Mouse (Mus musculus) bone marrow, adult 2 months (tissue): ENCODE results near the gene Fxn. TPM values are rescaled to one million over a fixed set of nuclear protein-coding genes. Genes with fewer than 3 reads are reported as not detected.

Source experiments
- H3K27ac ChIP-seq: fragments of 200-500 bp; 2 replicates; pipeline ENCODE4 v1.5.1; 2012; ENCODE audit warnings: low read depth, mild to moderate bottlenecking, control low read depth, inconsistent platforms, low read length; ENCODE audit not compliant: control insufficient read depth, poor library complexity, insufficient read depth
- H3K4me1 ChIP-seq: fragments of 200-500 bp; 2 replicates; pipeline ENCODE4 v1.6.1; 2011; ENCODE audit warnings: low read length; ENCODE audit not compliant: control insufficient read depth, insufficient read depth
- H3K4me3 ChIP-seq: fragments of 200-500 bp; replicated peaks from 2 replicates; pipeline ENCODE3; 2011; ENCODE audit warnings: mild to moderate bottlenecking, low read depth, low read length, control low read depth; ENCODE audit not compliant: control insufficient read depth
- CTCF ChIP-seq: fragments of 200-500 bp; IDR thresholded peaks from 2 replicates; pipeline ENCODE4 v1.5.1; 2011; ENCODE audit warnings: low read length, control low read depth; ENCODE audit not compliant: control insufficient read depth, insufficient read depth
- POLR2A ChIP-seq: fragments of 200-500 bp; IDR thresholded peaks from 2 replicates; pipeline ENCODE4 v1.6.1; 2011; ENCODE audit warnings: low read depth, mild to moderate bottlenecking, control low read depth, low read length, borderline replicate concordance; ENCODE audit not compliant: control insufficient read depth
- WGBS: fragments of 180-500 bp; shearing (Covaris S2); methylation state at CpG from one replicate; pipeline ENCODE4 v1.1.7; 2018; 5-methylcytosine and 5-hydroxymethylcytosine counted together
- polyA plus RNA-seq: library from polyadenylated mRNA; stranded (reverse); fragments of >200 nt; gene quantifications from 2 replicates; pipeline ENCODE4 v1.2.4, GENCODE M21; 2011; ENCODE audit warnings: low replicate concordance; ENCODE audit not compliant: missing spikeins, insufficient read depth, insufficient read length

The Fxn gene
- polyA plus RNA-seq, 1 experiment, result 30.3 TPM

DNA sequence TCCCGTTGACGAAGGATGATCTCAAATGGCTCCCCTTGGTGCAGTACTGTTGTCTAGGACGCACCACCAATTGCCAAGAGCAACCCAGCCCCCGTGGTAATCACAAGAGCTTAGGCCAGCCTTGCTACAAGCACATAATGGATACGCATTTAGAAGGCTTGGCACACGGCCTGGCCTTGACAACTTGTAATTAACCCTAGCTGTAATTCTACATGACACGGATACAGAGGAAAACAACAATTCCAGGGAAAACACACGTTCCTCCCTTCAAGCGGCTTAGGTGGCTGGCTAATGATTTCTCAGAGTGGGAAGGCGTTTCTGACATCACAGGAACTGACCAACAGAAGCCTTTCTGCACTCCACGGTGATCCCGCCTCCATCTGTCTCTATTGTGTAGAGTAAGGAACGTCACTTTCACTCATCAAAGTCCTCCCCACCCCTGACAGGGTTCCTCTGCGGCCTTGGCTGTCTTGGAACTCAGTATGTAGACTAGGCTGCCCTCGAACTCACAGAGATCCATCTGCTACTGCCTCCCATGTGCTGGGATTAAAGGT is 36.7 kb upstream of the Fxn start:
- Histone ChIP-seq H3K4me3 (no peak overlapping the region), H3K27ac (no peak overlapping the region), H3K4me1 (no peaks in the 10 kb centered on the region)
- TF ChIP-seq CTCF, result no peak
- no peak for TF ChIP-seq POLR2A
- WGBS, result 90% methylated on average over 15 of the region's 15 CpGs

DNA sequence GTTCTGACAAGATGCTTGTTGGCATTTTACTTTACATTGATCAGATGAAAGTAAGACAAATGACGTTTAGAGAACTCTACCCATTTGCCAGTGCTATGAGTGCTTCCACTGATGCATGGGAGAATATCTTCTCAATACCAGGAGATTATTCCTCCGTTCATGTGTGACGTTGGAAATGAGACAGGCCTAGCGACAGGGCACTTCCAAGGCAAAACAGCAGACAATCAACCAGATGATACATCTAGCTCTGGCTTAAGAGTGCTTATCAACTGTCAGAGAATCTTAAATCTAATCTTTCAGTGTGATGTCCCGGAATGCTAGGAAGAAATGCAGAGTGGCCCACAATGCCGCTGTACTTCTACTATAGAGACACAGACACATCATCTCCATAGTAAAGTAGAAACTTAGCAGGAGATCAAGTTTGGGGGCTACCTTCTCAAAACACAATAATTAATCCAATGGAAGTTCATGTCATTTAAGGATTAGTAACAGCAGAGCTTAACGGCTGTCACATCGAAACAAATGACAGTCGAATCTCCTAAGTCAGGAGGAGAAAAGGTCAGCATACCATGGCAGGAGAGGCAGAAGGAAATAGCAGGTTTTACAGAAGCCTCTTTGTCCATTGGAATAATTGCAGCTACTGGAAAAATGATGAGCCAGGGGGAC is 35.8 kb upstream of the Fxn start:
- TF ChIP-seq POLR2A, result no peak
- no peak for TF ChIP-seq CTCF
- no peak overlapping the region for H3K4me3 ChIP-seq
- no peak overlapping the region for H3K27ac ChIP-seq
- H3K4me1 ChIP-seq, result no peaks in the 10 kb centered on the region
- 92% methylated on average over 9 of the region's 9 CpGs for WGBS

DNA sequence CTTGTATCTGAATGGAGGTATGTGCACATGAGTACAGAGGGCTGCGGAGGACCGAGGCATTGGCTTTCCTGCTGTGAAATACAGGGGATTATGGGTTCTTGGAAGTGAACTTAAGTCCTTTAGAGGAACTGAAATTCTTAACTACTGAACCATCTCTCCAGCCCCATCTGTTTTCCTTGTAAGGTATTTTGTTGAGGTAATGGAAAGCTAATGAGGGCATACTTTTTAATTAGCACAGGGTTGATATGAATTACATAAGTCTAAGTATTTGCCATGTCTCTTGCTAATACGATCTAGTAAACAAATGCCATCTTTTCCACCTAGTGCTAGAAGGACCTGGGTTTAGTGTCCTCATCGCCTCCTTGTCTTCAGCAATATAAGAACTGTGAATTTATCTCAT is 34.8 kb upstream of the Fxn start:
- no peaks in the 10 kb centered on the region for H3K4me1 ChIP-seq
- H3K27ac ChIP-seq, result no peak overlapping the region
- WGBS, result 91% methylated on average over 4 of the region's 4 CpGs
- H3K4me3 ChIP-seq, result no peak overlapping the region
- TF ChIP-seq POLR2A, result no peak
- TF ChIP-seq CTCF, result no peak

DNA sequence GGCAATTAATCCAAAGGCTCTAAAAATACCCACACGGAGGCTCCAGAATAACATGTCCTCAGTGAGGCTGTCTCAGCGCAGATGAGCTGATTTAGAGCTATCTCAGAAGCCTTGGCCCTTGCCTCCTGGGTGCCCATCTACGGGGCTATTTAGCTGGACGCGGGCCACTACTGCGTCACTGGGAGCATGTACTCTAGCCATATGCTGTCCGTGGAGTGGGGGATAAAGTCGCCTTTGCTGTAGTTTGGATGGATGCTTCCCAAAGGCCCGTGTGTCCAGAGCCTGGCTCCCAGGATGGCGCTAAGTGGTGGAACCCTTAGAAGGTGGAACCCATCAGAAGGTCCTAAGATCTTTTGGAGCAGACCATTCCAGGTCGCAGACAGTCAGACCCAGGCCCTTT is 34.3 kb upstream of the Fxn start:
- TF ChIP-seq CTCF, result no peak
- TF ChIP-seq POLR2A, result no peak
- Histone ChIP-seq H3K27ac (no peak overlapping the region), H3K4me1 (no peaks in the 10 kb centered on the region), H3K4me3 (no peak overlapping the region)
- WGBS, result 93% methylated on average over 11 of the region's 11 CpGs

DNA sequence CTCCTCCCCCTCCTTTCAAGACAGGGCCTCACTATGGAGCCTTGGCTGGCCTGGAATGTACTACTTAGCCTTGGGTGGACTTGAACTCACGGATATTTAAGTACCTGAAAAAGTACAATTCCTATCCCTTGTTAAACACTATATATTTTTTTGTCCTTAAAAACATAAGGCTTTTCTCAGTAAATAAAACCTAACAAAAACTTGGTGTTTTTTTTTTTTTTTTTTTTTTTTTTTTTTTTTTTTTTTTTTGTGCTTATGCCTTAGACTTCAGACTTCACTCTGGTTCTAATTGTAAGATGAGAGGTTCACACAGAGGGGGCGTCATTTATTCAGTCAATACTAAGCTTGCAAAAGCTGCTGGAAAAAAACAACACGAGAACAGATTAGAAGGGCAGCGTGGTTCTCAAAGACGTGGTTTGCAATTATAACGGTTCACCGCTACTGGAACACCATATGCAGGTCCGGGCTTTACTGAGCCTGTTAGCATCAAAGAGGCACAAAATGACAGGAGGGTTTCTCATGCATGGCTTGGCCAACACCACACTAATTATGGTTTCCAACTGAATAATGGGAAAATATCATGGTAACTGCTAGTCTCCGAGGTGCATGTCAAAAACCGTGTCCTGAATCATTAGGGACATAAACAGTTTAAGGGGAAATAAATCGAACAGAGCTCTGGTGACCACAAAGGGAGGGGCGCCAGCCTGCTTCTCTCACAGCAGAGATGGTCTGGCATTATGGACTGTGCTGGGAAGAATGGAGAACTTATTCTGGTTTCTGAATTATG is 32.3 kb upstream of the Fxn start:
- 77% methylated on average over 12 of the region's 12 CpGs for WGBS

DNA sequence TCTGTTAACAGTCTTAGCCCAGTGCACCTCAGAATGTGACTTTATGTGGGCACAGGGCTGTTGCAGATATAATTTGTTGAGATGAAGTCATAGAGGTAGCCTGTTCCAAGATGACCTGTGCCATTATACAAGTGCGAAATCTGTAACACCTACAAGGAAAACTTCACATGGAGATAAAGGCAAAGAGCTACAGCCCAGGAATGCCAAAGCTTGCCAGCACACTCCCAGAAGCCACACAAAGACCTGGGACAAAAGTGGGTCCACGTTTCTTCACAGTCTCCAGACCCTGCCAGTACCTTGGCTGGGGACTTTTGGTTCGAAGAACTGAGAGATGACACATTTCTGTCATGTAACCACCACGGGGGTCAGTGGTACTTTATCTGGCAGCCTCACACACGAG is 31.6 kb upstream of the Fxn start:
- H3K27ac ChIP-seq, result no peak overlapping the region
- no peak for TF ChIP-seq POLR2A
- no peak for TF ChIP-seq CTCF
- WGBS, result 82% methylated on average over 5 of the region's 5 CpGs

More for the DNA sequence above, 32.3 kb upstream of the Fxn start:
- no peaks in the 10 kb centered on the region for H3K4me1 ChIP-seq
- H3K4me3 ChIP-seq, result no peak overlapping the region
- H3K27ac ChIP-seq, result no peak overlapping the region
- TF ChIP-seq CTCF (no peak), POLR2A (no peak)

DNA sequence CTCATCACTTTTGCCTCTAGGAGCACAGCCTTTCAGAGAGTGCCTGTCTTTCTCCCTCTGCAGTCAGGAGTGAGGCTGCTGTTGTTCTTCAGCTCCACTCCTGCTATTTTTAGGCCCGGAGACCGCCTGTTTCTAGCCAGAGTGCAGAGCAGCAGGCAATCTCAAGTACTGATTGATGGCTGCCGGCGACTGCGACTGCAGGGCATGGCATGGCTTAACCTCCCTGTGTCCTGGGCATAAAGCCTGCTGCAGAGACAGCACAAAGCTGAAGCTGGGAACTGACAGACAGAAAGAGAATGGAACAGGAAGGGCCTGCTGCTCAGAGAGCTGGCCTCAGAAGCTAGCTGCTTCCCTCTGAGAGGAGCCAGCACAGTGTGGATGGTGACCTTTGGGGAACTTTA is 27.9 kb upstream of the Fxn start:
- Histone ChIP-seq H3K27ac (no peak overlapping the region), H3K4me3 (no peak overlapping the region), H3K4me1 (no peaks in the 10 kb centered on the region)
- TF ChIP-seq CTCF (no peak), POLR2A (no peak)
- 31% methylated on average over 5 of the region's 5 CpGs for WGBS

More for the DNA sequence above, 31.6 kb upstream of the Fxn start:
- no peak overlapping the region for H3K4me3 ChIP-seq
- no peaks in the 10 kb centered on the region for H3K4me1 ChIP-seq
